Mouse (Mus musculus) thymus, postnatal 0 days (tissue): ENCODE results near the gene Epn2. TPM values are rescaled to one million over a fixed set of nuclear protein-coding genes. Genes with fewer than 3 reads are reported as not detected.

Source experiments
- DNase-seq: peaks from one replicate; pipeline ENCODE4 v3.0.0-alpha.2; 2015; ENCODE audit warnings: low spot score
- polyA plus RNA-seq: library from polyadenylated mRNA; unstranded; fragments of >200 nt; fragmentation: Nextera tagmentation; extraction: Ambion mirVana; gene quantifications from 2 replicates; pipeline ENCODE4 v1.2.1, GENCODE M21; 2015

Gene Epn2
- polyA plus RNA-seq, 1 experiment from 2014 or later, result 4.6 TPM

DNA sequence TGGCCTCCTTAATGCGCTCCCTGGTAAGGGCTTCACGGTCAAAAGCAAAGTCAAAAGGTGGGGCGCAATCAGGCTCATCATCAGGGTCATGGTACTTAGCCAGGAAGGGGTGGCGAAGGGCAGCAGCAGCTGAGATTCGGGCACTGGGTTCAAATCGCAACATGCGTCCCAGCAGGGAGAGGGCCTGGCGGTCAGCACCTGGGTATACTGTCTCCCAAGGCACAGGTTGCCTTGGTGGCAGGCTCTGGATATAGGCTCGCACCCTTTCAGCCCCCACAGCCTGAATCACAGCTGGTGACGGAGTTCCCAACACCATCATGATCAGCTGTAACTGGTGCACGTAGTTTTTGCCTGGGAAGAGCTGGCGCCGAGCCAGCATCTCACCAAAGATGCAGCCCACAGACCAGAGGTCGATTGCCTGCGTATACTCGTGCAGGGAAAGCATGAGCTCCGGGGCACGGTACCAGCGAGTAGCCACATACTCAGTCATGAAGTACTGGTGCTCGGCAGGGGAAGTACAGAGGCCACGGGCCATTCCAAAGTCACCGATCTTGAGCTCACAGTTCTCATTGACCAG is 88.5 kb downstream of the Epn2 start:
- no peak for DNase-seq

GRCm38 (mm10) chr11:61489874-61490273 is 89.6 kb downstream of the Epn2 start:
- DNase-seq, result no peak

GRCm38 (mm10) chr11:61489085-61489484 is 90.4 kb downstream of the Epn2 start:
- no peak for DNase-seq

DNA sequence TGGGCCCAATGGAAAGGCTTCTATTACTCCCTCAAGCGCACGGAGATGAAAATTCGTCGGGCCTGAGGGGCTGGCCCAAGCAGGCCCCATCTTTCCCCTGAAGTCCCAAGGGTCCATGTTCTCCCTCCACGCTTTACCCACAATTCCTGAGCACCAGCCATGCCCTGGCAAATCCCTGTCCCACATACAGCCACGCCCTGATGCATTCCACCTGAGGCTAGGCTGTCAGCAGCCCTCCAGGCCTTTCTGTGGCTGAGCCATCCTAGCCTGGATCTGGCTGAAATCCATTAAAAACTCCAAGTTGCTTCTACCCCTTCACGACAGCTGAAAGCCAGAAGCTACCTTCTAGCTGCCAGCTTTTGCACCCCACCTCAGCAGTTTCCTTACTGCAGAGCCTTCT is 91.6 kb downstream of the Epn2 start:
- no peak for DNase-seq

- DNase-seq, result no peak
These were observed 92.1 kb downstream of the Epn2 start for GRCm38 (mm10) chr11:61487401-61487800.

GRCm38 (mm10) chr11:61486458-61487219 is 92.8 kb downstream of the Epn2 start:
- DNase-seq, result no peak

- DNase-seq, result no peak
These were observed 93.7 kb downstream of the Epn2 start for GRCm38 (mm10) chr11:61485541-61486457.

- DNase-seq, result no peak
These were observed 94.6 kb downstream of the Epn2 start, which contains the start of gene Mfap4 for GRCm38 (mm10) chr11:61484613-61485540. TSS of gene Mfap4 (plus strand) at chr11:61485431.

DNA sequence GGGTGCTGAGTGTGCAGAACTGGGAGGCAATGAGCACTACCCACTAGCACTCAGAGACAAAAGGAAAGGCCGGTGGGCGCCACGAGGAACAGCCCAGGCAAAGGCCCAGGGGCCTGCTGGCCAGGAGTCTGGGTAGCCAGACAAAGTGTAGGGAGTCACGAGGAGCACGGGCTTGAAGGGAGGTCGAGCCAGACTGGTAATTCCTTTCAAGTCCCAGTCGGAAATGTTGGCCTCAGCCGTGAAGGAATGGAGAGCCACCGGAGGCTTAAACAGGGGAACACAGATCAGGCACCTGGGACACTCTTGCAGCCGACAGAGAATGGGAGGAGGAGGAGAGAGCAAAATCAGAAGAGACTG is 95.3 kb downstream of the Epn2 start:
- no peak for DNase-seq

GRCm38 (mm10) chr11:61483226-61483845 is 96.2 kb downstream of the Epn2 start:
- no peak for DNase-seq

DNA sequence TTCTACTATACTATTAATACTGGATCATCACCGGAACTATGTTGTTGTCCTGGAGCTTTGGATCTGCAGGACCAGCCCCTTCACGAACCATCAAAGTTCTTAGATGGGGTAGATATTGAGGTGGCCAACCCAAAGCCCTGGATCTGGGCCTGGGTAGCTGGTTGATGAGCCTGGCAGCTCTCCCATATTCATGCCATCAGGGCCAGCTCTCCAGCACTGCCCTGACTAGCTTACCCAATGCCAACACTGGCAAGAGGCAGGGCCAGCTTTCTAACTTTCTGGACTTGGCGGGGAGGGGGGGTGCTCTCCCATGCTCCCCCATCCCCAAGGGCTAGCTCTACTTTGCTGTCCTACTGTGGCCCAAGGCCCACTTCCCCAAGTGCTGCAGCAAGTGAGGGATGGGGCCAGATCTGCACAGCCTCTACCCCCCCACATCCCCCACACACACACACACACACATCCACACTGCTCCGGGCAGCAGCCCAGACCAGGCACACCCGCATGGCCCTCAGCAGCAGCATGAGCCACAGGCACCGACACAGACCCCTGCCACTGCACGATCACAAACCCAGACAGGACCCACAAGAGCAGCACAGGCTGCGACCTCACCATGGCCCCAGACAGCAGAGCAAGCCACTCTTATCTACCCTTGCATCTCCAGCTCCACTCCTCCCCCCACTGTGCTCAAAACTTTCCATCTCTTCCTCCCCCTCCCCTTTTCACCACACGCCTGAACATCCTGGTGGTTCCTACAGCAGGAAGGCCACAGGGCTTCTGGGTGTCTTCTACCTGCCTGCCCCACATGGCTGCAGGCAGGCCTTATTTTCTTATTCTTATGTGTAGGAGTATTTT is 98.0 kb downstream of the Epn2 start:
- peak; percentile 58 for DNase-seq

DNA sequence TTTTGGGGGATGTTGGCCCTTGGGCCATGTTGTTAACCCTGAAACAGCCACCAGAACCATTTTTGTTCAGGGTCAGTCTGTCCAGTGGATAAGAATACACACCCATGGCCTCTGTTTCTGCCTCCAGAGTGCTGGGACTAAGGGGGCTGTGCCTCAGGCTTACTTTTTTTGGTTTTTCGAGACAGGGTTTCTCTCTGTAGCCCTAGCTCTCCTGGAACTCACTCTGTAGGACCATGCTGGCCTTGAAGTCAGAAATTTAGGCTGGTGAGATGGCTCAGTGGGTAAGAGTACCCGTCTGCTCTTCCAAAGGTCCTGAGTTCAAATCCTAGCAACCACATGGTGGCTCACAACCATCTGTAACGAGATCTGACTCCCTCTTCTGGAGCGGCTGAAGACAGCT is 100.7 kb downstream of the Epn2 start:
- DNase-seq, result no peak

- DNase-seq, result no peak
These were observed 101.7 kb downstream of the Epn2 start for GRCm38 (mm10) chr11:61477566-61478508.

GRCm38 (mm10) chr11:61476786-61477382 is 102.6 kb downstream of the Epn2 start:
- DNase-seq, result no peak

DNA sequence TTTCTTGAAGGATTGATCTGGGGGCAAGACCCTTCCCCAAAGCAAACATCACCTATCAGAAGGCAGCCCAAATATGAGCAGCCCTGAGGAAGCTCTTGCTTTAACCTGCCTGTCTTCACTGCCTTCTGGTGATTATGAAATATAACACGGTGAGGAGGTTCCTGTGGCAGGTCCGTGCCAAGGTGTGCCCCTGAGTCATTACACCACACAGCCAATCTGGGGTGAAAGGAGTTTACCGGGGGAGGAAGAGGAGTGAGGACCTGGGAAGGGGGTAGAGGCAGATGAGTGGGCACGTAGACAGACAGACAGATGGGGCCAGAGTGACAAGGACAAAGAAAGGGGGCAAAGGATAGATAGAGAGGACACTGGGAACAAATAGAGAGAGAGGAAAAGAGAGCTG is 105.9 kb downstream of the Epn2 start:
- DNase-seq, result no peak

DNA sequence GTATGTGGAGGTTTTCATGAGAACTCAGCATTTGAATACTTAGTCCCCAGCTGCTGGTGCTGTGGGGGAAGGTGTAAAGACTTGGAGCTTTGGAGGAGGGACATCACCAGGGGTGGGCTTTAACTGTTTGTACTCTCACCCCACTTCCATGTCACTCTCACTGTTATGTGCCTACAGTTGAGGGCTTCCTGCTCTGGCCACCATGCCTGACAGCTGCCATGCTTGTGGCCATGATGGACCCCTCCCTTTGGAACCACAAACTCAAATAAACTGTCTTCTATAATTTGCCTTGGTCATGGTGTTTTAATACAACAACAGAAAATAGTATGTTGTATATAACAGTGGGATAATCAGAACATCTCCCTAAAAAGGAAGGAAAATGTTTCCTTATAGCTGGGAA is 108.6 kb downstream of the Epn2 start:
- no peak for DNase-seq

DNA sequence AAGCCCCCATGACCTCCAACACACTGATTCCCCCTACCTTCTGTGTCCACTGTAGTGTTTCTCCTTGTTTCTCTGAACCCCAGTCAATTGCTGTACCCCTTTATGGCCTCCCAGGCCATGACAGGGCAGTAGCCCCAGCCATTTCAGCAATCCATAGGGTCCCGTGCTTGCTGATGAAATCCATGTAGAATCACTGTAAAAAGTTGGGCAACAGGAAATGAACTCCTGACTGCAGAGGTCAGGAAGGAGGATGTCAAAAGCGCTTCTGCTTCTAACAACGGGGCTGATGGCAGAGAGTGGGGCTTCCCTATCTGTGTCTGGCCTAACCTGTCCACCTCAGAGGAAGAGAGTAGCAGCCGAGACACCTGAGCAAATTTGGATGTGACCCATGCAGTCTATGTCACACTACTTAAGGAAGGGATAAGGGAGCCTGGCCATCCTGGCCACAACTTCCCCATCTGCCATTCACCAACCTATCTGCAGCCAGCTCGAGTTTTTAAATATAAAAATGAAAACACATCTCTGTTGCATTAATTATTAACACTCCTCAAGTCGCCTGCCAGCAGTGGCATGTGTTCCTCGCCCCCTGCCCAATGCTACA is 110.1 kb downstream of the Epn2 start:
- no peak for DNase-seq

DNA sequence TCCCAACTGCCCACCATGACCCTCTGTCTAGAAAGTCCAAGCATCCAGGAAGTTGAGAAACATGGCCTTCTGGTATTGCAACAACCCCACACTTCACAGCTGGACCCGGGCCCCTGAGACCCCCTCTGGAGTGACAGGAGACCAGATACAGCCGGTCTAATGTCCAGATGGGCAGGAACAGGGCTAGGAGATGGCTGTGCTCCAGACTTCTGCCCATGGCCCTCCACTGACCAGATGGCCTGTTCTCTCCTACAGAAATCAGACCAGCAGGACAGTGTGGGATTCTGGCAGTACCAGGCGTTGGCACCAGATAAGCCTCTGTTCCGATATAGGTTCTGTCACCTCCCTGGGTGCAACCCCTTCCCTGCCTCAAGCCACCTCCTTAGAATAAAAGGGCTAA is 111.0 kb downstream of the Epn2 start:
- DNase-seq, result no peak
